Comparison of ENCODE assay signal across 8 mouse cellular contexts in genomic region chr2:121007925-121008663, GRCm38 (mm10). TPM values are rescaled to one million over a fixed set of nuclear protein-coding genes. Genes with fewer than 3 reads are reported as not detected.
A peak's percentile ranks its signal among the peaks of the same experiment; 100 is the strongest.
DNase-seq lines count a peak whose midpoint lies in the region; ATAC-seq lines count a peak whose summit lies in the region.

TSS of gene Ccndbp1 (plus strand) at chr2:121008403.

- H3K36me3 ChIP-seq in lung, embryonic 16.5 days (ENCODE audit: control insufficient read depth, insufficient read depth, low read length) = no peaks in the 10 kb centered on the region

- 2% methylated on average over 33 of the region's 34 CpGs for WGBS in lung, embryonic 16.5 days

- peak within 1 kb of the TSS; percentile 86 for H3K4me2 ChIP-seq in lung, embryonic 16.5 days (ENCODE audit: low read depth, low read length)

- DNase-seq in MEL-GATA-1-ER (ENCODE audit: extremely low read depth, low read depth) = peak; percentile 79
- peak; percentile 78 for DNase-seq in cerebellum, adult 8-10 months
- peak; percentile 86 for DNase-seq in forelimb bud, embryonic 11.5 days (ENCODE audit: low read depth, low spot score)
- DNase-seq in layer of hippocampus, adult 9-10 months (ENCODE audit: low spot score) = peak; percentile 52
- DNase-seq in ovary, postnatal 10 days (ENCODE audit: low spot score) = peak; percentile 78
- DNase-seq in thymus, postnatal 10 days (ENCODE audit: low spot score in 2 of 2) = peak; percentile 82 to 83

- peak within 1 kb of the TSS; percentile 80 for H3K9ac ChIP-seq in lung, embryonic 16.5 days (ENCODE audit: low read length)

- H3K4me1 ChIP-seq in lung, embryonic 16.5 days (replicated peaks; ENCODE audit: control insufficient read depth, insufficient read depth, low read length) = peaks cover 9% of the 10 kb centered on the region

- ATAC-seq in hematopoietic stem cell, adult 5-6 weeks (replicated peaks in 1 of 2; ENCODE audit: insufficient read depth in 1 of 2, low FRiP score in 2 of 2, low TSS enrichment in 1 of 2, low read depth in 1 of 2, poor library complexity in 2 of 2, severe bottlenecking in 2 of 2) = peak; percentile 96 to 98
- peak; percentile 99 for ATAC-seq in lung, embryonic 16.5 days (ENCODE audit: low read depth)

- peak within 1 kb of the TSS; percentile 92 for H3K4me3 ChIP-seq in lung, embryonic 16.5 days (ENCODE audit: low read length)

- H3K9me3 ChIP-seq in lung, embryonic 16.5 days (ENCODE audit: control insufficient read depth, low read length) = no peaks in the 10 kb centered on the region

- peak within 1 kb of the TSS; percentile 38; the same call in 1 of the 2 replicates for H3K27ac ChIP-seq in lung, embryonic 16.5 days (ENCODE audit: low read length)

- H3K27me3 ChIP-seq in lung, embryonic 16.5 days (ENCODE audit: control insufficient read depth, insufficient read depth, low read depth, low read length) = no peaks in the 10 kb centered on the region

RNA-seq across cellular contexts. Expression of gene Ccndbp1, which starts in this region (rescaled TPM):
- 76.1 and 98.5 TPM in 2 replicates for total RNA-seq in hematopoietic stem cell, adult 5-6 weeks (2017)
- 45.3 and 49.4 TPM in 2 replicates for polyA plus RNA-seq in lung, embryonic 16.5 days (2015; fragmentation: Nextera tagmentation; extraction: Ambion mirVana)

Comparison
In these comparisons a context has a peak if more than half of its experiments do, and no peak if none do; other contexts are left out.
1. Peak in every context shown above with its lines: DNase-seq, ATAC-seq, H3K4me3 ChIP-seq and H3K27ac ChIP-seq.